Mouse (Mus musculus) right cerebral cortex, adult 18-20 months (tissue): ENCODE results near the gene Extl1.
"Not testable (repeated sequence)": the region's sequence is repeated elsewhere in the genome, so short reads cannot be mapped to it uniquely, and the experiment has no call there.

Experiments
- DNase-seq: peaks from one replicate; pipeline ENCODE4 v3.0.0; 2022; ENCODE audit warnings: mixed read lengths

Extl1 gene

DNA sequence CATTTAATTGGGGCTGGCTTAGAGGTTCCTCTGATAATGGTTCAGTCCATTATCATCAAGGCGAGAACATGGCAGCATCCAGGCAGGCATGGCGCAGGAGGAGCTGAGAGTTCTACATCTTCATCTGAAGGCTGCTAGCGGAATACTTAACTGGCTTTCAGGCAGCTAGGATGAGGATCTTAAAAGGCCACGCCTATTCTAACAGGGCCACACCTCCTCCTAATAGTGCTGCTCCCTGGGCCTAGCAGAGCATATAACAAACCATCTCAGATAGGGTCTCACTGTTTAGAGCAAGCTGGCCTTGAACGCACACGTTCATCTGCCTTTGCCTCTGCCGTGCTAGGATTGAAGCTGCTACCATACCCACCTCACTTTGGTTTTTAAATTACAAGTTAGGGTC lies 33.8 kb downstream of the Extl1 start:
- DNase-seq: no peak

DNA sequence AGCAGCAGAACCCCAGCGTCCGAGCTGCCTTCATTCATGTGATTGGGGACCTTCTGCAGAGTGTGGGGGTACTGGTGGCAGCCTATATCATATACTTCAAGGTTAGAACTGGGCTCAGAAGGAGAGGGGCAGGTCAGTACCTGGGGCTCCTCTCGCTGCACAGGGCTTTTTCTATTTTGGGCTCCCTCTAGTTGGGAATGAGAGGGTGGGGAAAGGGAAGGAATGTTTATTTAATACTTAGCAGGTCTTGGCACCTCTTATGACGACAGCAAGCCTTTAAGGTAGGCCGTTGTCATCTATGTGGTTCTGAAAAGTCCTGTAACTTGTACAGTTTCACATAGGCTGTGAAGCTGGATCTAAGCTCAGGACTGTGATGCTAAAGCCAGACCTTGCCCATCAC lies 35.1 kb downstream of the Extl1 start:
- no peak for DNase-seq

DNA sequence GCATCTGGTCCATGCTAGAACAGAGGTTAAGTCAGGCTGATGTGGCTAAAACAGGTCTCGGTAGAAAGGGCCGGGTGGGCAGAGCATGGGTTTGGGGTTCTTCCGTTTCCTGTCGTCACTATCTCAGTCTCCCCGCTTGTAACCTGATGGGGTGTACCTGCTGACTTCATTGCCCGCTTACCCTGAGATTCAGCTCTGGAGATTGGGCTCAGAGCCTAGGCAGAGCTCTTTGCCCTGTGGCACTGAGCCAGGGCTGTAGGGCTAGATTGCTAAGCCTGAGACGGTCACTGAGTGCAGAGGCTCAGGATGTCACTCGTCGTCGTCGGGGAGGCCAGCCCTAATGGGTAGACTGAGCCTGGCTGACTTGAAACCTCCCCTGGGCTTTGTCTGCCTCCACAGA lies 35.6 kb downstream of the Extl1 start:
- no peak for DNase-seq

DNA sequence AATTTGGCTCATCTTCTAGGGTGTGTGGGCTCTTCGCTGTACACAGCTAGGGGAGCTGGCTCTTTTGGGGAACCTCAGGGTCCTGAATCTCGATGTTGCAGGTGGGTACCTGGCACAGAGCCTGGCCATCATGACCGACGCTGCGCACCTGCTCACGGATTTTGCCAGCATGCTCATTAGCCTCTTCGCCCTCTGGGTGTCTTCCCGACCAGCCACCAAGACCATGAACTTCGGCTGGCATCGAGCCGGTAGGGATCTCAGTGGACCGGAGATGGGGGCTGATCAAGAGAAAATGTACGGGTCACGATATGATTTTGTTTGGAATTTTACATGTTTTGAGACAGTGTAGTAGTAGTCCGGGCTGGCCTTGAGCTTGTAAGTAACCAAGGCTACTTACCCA lies 37.8 kb downstream of the Extl1 start:
- no peak for DNase-seq

DNA sequence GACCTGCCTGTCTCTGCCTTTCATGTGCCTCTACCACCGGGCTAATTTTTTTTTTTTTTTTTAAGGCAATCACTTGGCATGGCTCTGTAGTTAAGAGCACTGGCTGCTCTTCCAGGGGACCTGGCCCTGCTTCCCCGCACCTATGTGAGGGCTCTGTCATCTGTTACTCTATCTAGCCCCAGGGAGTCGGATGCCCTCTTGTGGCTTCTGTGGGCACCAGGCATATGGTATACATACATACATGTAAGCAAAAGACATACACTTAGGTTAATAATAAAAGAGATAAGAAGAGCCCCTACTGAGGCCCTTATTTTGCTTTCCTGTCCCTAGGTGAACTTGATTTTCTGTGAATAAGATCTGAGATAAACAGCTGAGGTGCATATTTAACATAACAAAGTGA lies 39.0 kb downstream of the Extl1 start:
- DNase-seq: no peak

DNA sequence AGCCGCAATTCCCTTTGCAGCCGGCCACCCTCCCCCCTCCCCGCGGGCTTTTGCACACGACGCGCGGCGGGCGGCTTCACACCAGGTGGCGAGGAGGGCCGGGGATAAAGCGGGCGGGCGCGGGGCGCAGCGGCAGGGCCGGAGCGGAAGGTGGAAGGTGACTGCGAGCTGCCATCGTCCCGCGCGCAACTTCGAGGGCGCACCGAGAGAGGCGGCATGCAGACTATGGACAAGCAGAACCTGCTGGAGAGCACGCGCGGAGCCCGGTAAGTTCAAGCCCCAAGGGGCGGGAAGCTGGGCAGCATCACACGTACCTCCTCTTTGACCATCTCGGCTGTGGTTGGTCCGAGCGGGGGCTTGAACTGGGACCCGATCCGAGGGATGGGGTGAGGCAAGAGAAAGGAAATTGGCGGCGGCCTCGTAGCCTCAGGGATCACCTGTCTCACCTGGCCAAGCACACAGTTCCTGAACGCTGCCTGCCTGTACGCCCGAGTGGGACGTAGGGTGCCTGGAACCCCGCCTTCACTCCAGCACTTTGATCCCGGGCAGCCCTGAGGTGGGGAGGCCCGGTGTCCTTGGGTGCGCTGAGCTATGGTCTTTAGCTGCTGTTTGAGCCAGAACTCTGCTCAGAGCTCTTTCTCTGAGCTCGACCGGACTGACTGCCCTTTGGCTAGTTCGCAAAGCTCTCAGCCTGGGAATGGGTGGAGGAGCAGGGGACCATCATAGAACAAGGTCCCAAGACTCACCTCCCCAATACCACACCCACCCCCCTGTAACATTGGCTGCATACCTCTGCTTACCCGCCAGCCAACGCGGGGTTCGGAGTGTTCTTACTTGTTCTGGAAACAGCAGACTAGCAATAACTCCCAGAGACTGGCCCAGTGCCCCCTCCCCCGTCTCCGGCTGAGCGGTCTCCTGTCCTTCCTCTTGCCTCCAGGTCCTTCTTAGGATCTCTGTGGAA lies 40.3 kb downstream of the Extl1 start, which contains the start of gene Slc30a2:
Slc30a2 (plus strand) TSS at position 111 of the 961 bp plus-strand sequence.
- DNase-seq: no peak

DNA sequence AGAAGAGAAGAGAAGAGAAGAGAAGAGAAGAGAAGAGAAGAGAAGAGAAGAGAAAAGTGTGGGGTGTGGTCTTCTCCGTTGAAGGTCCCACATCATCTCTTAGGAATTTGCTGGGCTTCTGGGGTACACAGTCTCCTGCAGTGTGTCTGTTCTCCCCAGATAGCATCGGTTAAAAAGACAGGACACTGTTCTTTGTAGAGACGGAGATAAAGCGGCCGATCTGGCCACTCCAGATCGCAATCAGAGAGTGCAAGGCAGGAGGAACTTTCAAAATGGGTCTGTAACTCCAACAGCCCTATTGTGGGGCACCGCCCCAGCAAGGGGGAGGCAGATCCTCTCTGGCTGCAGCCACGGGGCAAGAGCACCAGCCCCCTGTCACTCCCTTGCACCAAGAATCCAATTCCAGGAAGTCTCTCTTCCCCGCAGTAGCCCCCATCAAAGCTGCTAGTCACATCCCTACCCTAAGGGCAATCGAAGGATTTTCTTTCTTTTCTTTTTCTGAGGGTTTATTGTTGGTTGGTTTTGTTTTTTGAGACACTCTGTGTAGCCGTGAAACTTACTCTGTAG lies 41.4 kb downstream of the Extl1 start:
- DNase-seq: no peak

DNA sequence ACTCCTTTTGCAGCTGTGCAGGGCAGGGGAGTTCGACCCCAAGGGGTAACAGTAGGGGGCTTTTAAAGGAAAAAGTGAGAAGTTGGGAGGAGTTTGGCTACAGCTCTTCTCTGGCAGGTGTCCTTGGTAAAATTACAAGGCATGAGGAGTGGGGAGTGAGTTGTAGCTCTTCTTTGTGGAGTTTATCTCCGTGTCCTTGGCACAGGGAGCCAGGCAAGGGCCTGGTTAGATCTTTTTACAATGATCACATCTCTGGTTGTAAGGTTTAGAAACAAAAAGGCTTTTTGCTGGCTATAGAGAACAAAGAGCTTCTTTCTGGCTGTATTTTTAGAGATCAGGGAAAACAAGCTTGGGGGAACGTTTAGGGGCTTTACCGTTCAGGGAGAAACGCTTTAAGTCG lies 42.4 kb downstream of the Extl1 start:
- DNase-seq: not testable (repeated sequence)

DNA sequence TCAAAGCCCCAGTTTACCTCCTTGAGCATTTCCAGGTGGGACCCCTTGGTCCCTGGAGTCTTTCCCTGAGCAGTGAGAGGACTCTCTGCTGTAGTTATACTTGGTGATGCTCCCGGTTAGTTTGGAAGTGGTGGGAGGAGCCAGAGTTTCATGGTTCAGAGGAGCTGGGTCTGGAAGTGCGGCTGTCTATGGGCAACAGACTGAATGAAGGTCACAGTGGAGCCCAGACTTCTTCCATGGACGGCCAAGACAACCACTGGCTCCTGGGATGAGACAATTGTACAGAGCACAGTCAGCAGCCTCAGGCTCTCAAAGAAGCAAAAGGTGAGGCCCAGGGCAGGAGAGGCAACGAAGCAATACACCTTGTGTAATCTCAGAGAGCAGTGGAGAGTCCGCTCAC lies 53.4 kb downstream of the Extl1 start:
- DNase-seq: no peak

DNA sequence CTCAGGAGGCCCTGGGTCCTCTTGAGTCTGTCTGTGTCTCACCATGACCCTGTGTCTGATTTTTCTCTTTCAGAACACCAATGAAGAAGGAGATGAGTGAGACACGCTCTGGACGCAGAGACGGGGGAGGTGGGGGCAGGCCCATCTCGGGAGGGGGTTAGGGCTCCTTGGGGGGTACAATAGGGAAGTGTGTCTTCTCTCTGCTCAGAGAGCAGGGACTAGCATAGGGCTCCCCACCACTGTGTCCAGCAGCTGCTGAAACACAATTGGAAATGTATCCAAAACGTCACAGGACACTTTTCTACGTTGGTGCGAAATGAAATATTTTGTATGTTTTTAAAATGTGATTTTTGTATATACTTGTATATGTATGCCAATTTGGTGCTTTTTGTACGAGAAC lies 54.8 kb downstream of the Extl1 start:
- DNase-seq: no peak

DNA sequence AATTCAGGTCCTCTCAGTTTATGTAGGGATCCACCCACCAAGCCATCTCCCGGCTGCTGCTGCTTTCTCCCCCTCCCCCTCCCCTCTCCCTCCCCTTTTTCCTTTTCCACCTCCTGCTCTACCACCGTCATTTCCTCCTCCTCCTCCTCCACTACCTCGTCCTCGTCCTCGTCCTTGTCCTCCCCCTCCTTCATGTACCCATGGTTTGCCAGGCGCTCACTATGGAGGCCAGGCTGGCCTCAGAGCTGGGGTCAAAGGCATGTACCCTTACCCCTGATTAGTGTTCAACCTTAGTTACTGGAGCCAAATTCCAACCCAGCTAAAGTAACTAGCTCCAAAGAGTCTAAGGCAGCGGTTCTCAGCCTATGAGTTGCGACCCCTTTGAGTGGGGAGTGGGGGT lies 55.5 kb downstream of the Extl1 start:
- no peak for DNase-seq

DNA sequence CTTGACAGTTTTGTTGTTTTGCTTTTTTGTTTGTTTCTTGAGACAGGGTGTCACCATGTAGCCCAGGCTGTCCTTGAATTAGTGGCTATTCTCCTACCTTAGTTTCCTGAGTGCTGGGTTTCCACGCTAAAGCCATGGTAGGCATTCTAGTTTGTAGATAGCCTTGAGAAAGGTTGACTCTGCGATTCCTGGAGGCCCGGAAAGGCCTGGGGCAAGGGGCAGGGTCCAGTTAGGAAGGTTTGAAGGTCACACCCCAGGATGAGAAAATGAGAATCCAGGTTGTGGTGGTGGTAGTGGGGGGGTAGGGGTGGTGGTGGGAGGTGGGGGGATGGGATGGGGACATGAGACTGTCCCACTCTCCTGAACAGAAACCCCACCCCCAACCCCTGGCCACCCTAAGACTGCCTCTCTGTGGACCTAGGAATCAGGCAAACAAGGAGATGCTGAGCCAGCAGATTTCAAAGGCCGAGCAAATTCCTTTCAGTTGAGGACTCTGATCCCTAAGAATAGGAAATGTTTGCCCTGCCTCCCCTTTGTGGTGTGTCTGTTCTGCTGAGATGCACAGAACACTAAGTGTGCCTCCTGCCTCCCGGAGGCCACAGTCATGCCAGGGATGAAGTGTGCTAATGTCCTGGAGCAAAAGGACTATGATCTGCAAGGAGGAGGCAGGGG lies 56.7 kb downstream of the Extl1 start:
- no peak for DNase-seq

DNA sequence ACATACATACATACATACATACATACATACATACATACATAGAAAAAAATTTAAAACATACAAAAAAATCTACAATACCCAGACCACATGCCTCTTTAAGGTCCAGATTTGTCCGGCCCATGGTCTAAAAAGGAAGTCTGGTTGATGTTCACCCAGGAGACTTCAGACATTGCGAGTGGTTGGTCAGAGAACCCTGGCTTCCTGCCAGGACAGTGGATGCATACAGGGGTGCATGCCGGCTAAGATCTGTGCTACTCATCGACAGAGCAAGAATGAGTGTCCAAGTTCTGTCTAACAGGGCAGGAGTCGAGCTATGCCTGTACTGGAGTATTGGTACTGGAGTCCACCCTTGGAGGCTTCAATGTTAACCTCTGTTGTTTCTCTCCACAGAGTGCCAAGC lies 59.0 kb downstream of the Extl1 start:
- no peak for DNase-seq

DNA sequence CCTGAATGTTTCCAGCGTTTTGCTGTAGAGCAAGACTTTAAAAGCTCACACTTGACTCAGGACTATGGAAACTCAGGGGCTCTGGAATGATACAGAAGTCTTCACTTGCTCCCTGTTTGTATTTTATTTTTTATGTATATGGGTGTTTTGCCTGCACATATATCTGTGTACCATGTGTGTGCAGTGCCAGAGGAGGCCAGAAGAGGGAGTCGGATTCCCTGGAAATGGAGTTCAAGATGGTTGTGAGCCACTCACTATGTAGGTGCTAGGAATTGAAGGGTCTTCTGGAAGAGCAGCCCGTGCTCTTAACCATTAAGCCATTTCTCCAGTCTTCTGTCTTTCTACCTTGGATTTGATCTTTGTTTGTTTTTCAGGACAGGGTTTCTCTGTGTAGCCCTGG lies 62.1 kb downstream of the Extl1 start:
- no peak for DNase-seq

DNA sequence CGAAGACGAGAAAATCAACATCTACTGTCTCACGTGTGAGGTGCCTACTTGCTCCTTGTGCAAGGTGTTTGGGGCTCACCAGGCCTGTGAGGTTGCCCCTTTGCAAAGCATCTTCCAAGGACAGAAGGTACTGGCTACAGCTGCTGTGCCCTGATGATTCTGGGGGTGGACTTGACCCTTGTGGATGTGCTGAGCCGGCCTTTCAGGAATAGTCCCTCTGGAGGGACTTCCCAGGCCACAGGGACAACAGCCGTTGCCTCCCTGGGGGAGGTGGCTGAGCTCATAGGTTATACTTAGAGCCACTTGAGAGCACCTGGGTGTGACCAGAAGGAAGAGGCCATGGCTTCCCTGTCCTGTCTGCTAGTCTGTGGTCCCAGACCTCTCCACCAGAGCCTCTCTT lies 64.0 kb downstream of the Extl1 start:
- DNase-seq: no peak

DNA sequence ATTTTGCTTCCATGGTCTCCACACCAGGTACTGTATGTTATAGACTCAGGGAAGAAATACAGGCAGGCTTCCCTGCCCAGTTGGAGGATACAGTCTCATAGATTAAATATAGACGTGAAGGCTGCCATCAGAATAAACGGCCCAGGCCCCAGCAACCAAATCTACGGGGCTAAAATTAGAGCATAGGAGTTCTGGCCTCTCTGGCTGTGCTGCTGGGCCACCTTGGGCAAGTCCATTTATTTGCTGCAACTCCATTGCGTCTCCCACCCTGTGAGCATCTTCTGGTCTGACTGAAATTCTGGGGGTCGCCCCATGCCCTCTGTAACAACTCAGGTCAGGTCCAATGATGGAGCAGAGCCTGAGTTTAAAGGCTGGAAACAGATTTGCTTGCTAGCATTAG lies 64.6 kb downstream of the Extl1 start:
- no peak for DNase-seq

DNA sequence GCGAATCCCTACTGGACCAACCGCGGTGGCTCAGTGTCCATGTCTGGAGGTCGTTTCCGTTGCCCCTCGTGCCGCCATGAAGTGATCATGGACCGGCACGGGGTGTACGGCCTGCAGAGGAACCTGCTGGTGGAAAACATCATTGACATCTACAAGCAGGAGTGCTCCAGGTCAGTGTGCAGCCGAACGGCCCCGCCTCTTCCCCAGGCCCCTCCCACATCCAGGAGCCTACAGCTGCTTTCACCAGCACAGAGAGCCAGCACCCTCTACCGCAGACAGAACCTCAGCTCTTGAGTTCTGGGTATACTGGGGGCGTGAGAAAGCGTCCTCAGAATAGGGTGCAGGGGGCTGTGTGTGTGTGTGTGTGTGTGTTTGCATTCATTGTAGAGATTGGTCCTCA lies 67.3 kb downstream of the Extl1 start:
- no peak for DNase-seq

DNA sequence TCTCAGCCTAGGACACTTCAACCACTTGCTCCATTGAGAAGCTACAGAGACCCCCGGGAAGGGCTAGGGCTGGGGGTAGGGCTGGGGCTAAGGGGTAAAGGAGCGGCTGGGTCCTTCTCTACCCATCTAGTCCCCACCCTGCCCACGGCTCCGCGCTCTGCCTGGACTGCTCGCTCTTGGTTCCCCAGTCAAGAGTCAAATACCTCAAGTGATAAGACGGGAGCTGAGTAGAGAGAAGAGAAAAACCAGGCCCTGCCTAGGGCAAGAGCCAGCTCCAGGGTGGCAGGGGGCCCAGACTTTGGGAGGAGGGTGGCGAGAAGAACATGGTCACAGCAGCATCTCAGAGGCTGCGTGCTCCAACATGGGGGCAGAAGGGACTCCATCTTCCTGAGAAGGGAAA lies 68.2 kb downstream of the Extl1 start:
- no peak for DNase-seq

DNA sequence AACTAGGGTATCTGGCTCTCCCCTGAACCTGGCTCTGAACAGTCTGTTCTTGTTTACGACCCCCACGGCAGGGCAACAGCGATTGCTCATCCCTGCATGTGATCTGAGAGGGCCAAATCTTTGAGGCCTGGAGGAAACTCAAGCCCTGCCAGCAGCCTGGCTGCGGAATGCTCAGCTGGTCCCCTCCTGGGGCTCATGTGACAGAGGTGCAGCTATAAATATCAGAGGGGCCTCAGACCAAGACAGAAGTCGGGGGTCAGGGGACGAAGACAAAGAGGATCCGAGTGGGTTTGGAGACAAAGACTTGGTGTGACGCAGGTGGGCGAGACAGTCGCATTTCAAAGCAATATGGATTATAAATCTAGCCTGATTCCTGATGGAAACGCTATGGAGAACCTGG lies 68.8 kb downstream of the Extl1 start, which contains the start of gene Trim63:
Trim63 (plus strand) TSS at position 245 of the 400 bp plus-strand sequence.
- DNase-seq: no peak

DNA sequence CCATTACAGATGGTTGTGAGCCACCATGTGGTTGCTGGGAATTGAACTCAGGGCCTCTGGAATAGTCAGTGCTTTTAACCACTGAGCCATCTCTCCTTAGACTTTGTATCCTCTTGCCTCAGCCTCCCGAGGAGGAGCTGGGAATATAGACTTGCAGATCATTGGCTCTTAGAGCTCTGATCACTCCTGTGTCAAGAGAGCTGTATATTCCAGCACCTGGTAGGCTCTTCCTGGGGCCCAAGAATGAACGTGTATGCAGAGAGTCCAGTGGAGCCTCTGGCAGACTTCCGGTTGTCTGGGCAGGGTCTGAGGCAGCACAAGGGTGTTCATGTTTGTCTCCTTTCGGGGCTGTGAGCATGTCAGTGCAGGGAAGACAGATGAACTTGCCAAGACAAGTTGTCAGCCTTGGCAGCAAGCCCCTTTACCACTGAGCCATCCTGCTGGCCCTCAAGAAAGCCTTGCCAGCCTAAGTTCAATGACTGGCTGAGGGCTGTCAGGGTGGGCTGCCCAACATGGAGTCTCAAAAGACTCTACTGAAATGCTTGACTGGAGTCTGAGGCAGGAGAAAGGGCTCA lies 69.5 kb downstream of the Extl1 start:
- DNase-seq: no peak

DNA sequence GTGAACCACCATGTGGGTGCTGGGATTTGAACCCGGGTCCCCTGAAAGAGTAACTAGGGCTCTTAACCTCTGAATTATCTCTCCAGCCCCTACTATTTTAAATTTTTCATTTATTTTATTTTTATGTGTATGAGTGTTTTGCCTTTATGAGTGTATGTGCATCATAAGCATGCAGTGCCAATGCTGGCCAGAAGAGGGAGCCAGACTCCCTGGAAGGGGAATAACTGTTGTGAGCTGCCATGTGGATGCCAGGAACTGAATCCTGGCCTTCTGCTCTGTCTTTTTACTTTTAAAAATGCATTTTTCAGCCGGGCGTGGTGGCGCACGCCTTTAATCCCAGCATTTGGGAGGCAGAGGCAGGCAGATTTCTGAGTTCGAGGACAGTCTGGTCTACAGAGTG lies 70.7 kb downstream of the Extl1 start:
- DNase-seq: no peak

DNA sequence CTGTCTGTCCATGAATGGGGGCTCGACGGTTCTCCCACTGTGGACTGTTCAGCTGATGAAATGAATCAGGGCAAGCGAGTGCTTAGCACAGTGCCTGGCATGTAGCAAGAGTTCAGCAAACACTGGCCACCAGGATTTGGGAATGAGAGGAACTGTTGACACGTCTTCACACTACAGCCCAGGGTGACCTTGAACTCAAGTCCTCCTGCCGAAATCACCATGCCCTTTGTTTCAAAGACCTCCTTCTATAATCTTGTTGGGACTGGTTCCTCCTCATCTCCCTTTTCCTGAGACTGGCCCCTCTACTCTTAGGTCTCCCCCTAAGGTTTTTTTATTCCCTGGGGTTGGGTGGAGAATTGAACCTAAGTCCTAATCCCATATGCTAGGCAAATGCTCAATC lies 71.3 kb downstream of the Extl1 start:
- no peak for DNase-seq

DNA sequence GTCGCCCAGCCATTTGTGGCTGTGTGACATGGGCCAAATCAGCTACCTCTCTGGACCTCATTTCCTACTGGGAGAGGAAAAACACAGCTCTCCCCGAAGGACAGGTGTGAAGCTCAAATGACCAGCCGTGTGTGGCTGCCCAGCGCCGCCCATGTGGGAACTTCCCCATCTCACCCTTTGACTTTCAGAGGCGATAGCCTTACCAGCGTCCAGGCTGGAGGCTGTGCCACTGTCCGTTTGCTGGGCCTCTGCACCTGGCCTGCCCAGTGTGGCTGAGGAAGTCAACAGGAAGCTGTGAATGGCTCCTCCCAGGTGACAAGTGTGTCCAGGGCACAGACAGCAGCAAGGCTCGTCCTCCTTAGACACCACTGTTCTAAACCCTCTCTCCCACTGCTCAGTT lies 71.9 kb downstream of the Extl1 start:
- DNase-seq: no peak

DNA sequence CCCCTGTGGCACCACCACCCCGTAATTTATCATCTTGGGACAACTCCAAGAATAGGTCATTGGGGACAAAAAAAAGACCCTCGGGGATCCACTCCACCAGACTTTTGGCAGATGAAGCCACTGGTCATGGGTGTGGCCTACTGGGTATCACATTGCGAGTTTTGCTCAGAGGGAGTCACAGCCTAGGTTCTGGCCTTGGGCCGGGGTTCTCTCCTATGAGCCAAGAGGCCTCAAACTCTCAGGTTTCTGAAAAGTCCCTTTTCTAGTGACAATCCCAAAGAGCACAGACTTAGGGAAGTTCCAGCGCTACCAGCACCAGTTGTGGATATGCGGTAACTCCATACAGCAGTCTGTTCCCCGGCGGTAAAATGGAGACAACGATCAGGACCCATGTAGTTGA lies 73.0 kb downstream of the Extl1 start:
- no peak for DNase-seq
